Mouse (Mus musculus): ENCODE results near the gene 9230112D13Rik. TPM values are rescaled to one million over a fixed set of nuclear protein-coding genes. Genes with fewer than 3 reads are reported as not detected.

9230112D13Rik gene
- not detected in 2 replicates for total RNA-seq (2021)
- long read RNA-seq: 0 reads

DNA sequence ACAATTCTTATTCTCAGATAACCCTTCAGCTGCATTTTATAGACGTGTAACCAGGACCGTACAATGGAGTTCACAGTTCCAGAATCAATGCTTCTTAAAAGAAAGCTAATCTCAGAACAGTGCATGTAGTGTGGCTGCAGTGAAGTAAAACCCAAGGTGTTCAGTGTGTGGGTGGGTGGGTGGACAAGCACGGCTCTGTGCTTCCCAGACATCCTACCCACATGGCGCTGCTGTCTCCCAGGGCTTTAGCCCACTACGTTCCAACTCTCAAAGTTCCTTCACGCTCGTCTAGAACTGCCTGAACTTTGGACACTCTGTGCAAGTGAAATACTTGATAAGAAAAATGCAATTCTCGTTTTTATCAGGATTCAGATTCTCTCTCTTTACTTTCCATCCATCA, at the start of gene 9230112D13Rik:
9230112D13Rik (minus strand) TSS at position 101 of the 400 bp plus-strand sequence.
- DNase-seq: no peak

DNA sequence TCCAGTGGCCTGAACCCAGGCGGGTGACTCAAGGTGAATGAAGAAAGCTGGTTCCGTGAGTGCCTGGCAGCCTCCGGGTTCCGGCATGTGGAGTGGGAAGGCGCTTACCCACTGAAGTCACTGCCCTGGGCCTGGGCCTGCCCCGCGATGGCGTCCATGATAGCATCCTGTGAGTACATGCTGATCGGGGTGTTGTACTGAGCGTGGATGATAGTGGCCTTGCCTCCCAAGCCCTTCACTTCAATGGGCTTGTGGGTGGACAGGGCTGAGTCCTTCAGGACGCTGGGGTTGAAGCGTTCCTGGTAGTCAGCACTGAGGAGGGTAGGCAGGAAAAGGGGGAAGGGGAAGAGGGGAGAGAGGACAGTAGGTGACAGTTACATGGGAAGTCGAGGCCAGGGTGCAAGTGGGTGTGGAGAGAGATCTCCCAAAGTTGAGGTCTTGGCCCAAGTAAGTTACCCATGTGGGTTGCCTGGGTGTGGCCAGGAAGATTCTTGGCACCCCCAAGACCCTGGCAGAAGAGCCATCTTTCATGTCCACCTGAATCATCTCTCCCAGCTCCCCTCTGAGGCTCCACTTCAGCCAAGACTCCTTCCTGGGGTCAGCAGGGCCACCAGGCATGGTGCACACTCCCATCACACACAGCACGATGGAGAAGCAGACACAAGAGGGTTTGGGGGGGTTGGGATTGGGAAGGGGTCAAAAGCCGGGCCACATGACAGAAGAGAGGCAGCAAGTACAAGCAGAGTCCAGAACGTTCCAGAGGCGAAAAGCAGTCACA, 49.2 kb upstream of the 9230112D13Rik start:
- no peak for DNase-seq

DNA sequence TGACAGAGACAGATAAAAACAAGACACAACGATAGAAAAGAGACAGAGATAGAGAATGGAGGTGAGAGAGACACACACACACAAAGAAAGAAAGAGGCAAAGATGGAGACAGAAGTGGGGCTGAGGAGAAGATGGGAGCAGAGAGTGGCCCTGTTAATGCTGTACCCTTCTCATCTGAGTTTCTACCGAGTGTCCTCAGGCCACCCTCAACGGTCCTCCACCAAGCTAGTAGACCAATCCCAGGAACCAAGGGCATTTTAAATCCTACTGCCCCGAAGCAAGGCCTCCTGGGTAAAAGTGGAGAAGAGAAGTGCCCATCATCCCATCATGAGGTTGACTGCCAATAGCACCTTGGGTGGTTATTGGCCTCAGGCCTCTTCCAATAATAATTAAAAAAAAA, 48.3 kb upstream of the 9230112D13Rik start:
- DNase-seq: no peak

DNA sequence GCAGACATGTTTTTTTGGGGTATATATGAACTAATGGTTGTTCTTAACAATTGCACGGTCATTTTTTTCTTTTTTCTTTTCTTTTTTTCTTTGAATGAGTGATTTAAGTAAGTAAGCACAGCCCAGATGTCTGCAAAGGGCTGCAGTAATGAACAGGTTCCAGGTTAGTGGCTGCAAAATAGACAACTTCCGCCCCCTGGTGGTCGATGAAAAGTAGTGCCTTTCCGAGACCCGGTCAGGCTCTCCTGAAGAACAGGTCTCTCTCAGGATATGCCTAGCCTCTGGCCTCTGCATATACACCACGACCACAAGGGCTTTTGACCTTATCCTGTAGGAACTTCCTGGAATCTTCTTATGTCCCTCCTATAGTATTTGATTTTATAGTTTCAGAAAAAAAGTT, 47.7 kb upstream of the 9230112D13Rik start:
- DNase-seq: peak; percentile 84

DNA sequence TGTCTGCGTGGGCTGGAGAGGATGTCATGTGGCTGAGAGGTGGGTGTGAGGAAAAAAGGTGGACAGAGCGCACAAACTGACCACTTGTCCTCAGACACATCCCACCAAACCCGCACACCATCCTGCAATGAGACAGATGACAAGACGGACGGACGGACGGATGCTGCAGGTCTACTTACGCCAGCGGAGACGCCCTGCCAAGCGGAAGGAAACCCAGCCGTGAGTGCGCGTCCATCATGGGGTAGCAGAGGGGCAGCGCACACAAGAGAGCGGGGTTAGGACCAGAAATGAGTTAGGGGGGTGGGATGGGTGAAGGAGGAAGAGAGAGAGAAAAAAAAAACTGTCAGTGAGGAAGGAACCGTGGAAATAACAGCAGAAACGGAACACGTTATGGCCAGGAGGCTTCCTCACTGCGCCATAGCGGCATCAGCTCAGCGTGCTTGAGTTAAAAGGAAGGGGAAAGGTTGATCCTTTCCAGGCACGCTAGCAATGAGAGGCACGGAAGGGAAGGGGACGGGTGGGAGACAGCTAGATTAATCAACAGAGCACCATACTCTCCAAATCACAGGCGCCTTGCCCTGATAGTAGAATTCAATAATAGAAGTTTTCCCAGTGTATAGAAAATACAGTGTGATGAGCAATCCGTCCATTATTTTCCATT, 47.1 kb upstream of the 9230112D13Rik start:
- DNase-seq: no peak

DNA sequence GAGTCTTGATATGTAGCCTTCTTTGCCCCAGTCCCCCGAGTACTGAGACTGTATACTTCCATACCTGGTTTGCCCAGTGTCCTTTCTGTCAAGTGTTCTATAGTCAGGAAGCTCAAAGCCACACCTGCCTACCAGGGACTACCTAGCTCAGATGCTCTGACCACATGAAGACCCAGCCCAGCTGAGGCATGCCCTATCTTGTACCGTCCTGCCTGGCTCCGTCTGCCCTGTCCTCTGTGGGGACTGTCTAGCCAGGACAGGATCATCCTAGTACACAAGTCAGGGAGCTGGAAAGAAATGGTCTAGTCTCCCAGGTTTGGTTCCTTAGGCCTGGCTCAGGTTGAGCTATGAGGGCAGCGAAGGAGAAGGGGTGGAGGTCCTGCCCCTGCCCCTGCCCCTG, 46.0 kb upstream of the 9230112D13Rik start:
- DNase-seq: no peak

DNA sequence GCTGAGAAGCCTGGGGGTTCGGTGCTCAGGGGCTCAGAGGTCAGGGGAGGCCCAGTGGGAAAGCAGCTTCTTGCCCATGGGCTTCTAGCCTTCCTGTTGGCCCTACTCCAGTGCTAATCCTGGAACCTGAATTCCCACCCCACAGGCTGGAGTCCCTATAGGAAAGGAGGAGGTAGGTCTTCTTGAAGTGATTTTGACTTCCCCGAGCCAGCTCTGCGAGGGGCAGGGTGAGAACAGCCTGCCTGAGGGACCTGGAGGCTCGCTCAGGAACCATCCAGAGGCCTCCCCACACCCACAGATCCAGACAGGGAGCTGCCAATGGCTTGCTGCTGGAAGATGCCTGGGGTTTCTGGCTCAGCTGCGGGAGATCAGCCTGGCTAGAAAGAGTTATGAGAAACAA, 45.1 kb upstream of the 9230112D13Rik start:
- no peak for DNase-seq

DNA sequence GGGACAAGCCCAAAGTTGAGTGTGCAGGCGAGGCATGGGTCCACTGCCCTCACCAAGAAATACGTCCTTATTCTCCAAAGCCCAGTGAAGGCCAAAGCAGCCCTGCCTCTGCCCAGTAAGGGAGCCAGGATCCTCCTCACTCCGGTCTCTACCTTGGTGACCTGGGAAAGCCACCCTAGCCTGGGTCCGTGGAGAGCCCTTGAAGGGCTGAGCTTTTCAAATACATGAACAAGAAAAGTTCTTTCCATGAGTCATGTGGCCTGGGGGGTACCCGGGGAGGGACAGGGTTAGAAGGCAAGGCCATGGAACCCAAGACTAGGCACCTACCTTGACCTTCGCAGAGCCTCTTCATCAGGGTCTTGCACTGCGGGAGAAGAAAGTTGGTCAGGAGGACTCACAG, 43.9 kb upstream of the 9230112D13Rik start:
- no peak for DNase-seq

DNA sequence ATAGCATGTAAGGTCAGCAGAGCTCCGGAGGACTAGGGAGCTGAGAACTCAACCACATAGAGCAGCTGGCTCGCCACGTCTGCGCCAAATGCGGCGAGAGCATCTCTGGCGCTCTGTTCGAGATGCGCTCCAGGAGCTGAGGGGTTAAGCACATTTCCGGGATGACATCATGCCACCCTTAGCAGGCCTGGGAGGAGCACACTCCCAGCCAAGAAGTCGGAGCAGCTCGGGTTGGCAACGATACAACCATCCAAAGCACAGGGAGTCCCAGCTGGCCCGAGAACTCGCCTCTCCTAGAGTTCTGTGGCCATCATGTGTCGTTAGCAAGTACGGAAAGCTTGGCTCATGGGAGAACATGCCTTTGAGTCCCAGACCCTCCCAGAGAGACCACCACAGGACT, 43.1 kb upstream of the 9230112D13Rik start:
- no peak for DNase-seq

DNA sequence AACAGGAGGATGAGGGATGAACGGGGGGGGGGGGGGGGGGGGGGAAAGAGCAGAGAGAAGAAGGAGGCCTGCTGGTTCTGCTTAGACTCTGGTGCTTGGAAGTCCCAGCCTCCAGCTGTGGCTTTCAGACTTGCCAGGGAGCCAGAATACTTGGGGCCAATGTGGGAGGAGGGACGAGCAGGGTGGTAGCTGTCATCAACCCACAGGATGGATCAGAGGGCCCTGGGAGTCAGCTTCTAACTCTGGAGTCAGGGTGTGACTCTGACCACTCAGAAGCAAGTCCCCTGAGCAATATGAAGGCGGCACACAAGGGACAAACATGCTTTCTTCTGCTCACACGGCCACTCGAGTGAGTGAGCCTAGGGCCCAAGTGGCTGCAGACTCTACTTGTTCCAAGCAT, 42.0 kb upstream of the 9230112D13Rik start:
- DNase-seq: no peak

DNA sequence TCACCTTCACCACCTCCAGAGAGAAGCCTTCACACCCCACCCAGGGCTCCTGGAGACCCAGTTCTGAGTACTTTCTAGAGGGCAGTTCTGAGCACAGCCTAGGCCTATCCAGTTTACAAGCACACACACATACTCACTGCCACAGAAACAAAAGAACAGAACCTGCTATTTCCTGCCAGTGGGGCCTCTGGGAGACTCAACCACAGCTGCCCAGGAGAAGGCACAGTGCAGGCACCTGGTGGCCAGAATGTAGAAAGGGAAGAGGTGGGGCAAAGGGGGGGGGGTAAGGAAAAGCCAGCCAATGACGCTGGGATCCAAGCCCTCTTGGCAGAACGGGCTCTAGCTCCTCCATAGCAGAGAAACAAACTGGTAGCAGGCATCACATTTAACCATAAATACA, 39.8 kb upstream of the 9230112D13Rik start:
- no peak for DNase-seq

DNA sequence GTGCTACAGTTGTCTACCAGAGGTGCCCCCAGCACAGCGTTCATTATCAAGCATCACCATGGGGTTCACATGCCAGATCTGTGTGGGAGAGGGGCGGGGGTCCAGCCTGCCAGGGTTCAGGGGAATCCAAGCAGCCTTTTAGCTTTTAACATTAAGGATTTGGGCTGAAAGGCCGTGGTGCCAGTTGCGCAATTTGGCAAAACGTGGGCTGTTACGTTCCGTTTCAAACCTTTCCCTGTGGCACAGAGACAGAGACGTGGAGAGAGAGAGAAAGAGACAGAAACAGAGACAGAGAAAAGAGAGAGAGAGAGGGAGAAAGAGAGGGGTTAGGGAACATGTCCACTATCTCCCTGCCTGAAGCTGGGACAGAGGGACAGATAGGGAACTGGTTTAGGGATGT, 39.0 kb upstream of the 9230112D13Rik start:
- DNase-seq: no peak

DNA sequence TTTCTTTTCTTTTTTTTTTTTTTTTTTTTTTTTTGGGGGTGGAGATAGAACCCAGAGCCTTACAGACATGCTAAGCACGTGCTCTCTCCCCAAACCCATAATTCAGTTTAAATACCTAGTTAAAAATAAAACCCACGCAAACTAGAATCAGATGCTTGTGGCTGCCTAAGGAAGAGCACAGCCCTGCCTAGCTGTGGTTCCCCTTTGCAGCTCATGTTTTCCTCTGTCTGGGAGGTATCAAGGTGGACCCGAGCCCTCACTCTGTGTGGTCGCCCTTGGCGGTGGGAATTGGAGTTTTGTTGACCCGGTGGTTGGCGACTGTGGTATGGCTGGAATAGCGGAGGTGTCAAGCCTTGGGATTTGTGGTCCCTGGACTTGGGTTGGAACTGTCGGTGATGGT, 36.3 kb upstream of the 9230112D13Rik start:
- no peak for DNase-seq

DNA sequence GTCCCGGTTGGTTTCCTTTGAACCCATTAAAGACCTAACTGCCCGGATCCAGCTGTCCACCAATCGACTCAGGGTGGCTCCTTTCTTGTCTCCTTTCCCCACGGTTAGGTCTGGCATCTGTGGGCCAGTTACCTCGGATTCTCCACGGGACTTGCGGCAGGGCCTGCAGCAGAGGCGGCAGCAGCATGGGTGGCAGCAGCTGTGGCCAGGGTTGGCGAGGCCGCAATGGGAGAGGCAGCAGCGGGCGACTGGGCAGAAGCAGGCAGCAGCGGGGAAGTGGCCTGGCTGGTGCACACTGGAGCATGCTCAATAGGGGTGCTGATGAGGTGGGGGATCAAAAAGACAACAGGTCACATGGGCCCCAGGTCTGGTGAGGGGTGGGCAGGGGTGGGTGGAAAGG, 32.6 kb upstream of the 9230112D13Rik start:
- DNase-seq: no peak

DNA sequence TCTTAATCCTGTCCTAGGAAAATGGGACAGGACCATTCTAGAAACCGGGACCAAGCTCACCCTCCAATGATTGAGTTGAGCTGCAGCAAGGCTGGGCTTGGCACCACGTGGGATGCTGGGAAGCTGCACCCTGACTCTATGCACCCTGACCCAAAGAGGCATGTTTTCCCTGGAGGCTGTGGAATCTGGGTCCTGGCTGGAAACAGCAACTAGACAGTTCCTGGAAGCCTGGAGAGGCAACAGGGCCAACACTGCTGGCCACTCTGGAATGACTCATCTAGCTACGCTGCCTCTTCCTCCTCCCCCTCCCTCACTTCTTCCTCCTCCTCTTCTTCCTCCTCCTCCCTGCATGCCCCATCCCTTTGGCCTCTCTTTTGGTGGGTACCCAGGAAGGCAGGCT, 31.4 kb upstream of the 9230112D13Rik start:
- DNase-seq: peak; percentile 28

DNA sequence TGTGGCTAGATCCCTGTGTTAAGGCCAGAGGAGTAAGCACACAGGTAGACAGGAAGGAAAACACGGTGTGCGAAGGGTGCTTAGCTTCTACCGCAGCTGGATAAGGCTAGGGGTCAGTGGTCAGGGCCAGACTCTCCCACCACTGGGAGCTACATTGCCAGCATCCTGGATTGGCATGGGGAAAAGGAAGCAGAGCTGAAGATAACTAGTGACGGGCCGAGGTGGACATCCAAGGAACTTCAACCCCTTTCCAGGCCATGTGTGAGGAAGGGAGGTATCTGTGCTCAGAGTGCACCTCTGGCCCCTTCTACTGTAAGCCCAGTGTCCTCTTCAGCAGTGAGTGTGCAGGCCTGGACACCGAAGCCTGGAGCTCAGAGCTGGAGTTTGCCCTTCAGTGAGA, 30.9 kb upstream of the 9230112D13Rik start:
- DNase-seq: no peak

DNA sequence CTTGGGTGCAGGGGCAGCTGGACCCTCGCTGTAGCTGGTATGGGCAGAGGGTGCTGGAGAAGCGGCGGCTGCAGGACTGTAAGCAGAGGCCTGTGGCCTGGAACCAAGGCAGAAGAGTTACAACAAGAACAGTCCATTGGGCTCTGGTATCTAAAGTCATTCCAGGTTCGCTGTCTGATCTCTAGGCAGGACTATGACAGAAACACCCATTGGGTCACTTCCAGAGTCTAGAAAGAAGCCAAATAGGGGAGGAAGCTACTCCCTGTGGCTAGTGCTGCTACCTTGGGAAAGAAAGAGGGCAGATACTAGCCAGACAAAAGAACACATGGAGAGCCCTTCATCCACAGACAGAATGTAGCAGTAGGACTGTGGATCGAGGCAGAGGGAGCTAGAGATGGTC, 29.6 kb upstream of the 9230112D13Rik start:
- DNase-seq: no peak

DNA sequence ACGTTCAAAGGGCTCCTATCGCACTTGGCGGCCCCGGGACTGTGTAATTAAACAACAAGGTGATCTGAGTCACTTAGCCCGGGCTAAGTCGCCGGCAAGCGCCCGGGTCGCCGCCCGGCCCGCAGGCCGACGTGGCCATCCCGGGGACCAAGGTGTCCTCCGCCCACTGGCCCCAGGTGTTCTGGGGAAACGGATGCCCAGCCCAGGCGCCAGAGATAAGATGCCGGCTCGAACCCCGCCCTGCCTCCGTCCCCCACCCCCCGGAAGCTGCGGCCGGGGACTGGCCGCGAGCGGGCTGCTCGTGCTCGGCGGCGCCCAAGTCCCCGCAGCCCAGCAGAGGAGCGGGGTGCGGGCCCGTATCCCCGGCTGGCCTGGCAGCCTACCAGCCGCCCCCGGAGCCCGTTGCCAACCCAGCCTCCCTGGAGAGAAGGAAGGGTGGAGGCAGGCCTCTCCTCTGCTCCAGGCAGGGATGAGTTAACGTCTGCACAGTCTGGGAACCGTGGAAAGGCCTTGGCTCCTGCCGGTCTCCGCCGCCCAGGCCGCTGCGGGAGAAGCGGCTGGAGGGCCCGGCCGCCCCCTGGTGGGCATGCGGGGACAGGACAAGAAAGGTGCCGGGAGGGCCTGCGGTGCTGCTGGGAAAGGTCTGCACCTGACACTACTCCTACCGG, 26.5 kb upstream of the 9230112D13Rik start:
- peak; percentile 87 for DNase-seq

DNA sequence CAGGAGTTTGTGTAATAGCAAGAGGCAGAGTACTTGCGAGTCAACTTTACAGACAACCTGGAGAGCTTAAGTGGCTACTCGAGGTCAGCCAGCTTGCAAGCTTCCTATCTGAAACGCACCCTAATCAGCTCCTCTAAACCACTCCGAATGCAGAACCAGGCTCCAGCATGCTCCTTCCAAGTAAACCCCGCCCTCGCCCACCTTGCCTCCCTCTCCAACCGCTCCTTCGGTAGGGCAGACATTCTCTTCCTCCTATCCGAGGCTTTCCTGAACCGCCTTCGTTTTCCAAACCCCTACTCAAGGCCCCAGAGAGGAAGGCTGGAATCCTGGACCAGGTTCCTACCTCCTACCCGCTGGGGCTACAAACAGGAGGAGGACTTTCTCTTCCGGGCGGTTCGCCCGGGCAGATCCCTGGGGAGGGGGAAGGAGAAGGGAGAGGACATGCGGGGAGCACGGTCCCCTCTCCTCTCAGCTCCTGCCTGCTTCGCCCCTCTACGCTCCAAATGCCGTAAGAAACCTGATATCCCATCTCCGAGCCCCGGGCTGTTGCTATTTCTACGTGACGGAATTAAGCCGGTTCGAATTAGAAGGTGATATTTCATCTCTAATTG, 25.9 kb upstream of the 9230112D13Rik start:
- peak; percentile 57 for DNase-seq

DNA sequence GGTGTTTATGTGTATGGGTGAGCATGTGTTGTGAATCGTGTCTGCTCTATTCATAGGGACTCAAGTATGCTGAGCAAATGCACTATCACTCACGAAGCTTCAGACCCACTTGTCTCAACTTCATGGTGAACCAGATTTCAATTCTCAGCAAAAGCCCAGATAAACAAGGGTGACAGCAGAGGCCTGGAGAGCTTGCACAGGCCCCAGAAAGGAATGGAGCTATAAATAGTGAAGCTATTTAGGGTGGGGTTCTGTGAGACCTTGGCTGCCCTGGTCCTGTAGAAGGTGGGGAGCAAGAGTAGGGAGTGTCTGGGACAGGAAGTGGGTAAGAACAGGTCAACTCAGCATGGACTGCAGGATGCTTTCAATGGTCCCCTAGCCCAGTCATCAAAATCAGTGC, 21.9 kb upstream of the 9230112D13Rik start:
- no peak for DNase-seq

DNA sequence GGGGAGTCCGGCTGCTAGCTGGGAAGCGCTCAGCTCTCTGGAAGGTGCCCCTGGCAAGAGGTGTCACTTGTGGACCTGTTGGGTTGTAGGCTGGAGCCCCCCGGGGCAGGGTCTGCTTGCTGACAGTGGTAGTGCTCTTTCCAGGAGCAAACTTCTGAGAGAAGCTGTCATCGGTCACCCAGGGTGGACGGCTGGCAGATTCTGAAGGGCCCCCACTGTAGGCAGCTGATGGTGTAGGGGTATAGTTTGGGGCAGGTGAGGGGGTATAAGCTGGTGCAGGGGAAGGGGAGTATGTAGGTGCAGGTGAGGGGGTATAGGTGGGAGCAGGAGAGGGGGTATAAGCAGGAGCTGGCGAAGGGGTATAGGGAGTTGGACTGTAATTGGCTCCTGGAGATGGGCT, 21.4 kb upstream of the 9230112D13Rik start:
- no peak for DNase-seq

DNA sequence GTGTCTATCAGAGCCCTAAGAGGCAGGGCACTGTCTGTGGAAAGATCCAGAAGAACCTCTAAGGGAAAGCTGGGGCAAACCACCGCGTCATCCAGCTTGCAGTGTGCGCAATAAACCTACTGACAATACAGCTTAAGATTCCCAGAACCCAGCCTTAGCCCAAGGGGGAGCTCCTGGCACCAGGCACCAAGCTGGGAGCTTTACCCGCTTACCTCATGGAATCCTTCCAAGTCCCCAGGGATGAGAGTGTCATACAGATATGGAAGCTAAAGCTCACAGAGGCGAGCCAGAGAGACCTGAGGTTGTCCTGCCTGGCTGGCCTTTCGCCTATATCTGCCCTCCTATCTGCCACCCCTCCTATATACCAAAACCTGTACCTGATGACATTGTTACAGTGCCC, 21.0 kb upstream of the 9230112D13Rik start:
- DNase-seq: no peak

DNA sequence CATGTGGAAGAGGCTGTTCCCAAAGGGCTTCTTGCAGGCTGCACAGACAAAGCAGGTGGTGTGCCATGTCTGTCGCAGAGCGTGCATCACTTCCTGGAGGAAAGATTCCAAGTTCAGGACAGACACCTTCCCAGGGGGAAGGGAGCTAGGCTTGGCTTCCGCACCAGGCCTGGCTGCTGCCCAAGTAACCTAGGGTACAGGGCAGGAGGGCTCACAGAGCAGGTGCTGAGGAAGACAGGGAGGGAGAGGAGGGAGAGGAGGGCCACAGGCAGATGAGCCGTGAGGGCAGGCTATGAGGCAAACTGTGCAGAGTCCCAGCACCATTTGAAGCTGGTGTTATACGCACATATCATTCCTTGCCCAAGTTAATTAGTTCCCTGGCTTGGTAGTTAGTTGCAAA, 19.3 kb upstream of the 9230112D13Rik start:
- DNase-seq: no peak

Measured in adrenal gland, postnatal 25 days (tissue).